Mouse (Mus musculus): Measurements from ENCODE around the gene Pibf1.

GRCm38 (mm10) chr14:99285486-99285885 lies 186.3 kb downstream of the Pibf1 start:
- TF ChIP-seq EP300 (optimal IDR thresholded peaks at IDR 0.05) (no peak), CTCF (IDR thresholded peaks at IDR 0.05; ENCODE audit: low read depth) (no peak)
